Mouse (Mus musculus): ENCODE results near the gene Mtf1. TPM values are rescaled to one million over a fixed set of nuclear protein-coding genes. Genes with fewer than 3 reads are reported as not detected.

Gene Mtf1
- polyA plus RNA-seq, 1 experiment, result 8.9 TPM

GRCm38 (mm10) chr4:124894508-124895428 lies 92.9 kb downstream of the Mtf1 start:
- no peaks in the 10 kb centered on the region for H3K4me1 ChIP-seq (ENCODE audit: control insufficient read depth, insufficient read depth, low read length)
- H3K27ac ChIP-seq (ENCODE audit: insufficient read depth, low read depth, low read length), result no peak overlapping the region
- H3K27me3 ChIP-seq (replicated peaks; ENCODE audit: control insufficient read depth, insufficient read depth, low read length), result no peaks in the 10 kb centered on the region; the same call in 1 of the 2 replicates
- no peak overlapping the region; the same call in 1 of the 2 replicates for H3K4me3 ChIP-seq (ENCODE audit: insufficient read depth, low read depth, low read length)
- DNase-seq, result no peak
- WGBS, result 2% methylated on average over 83 of the region's 83 CpGs
- no peaks in the 10 kb centered on the region for H3K36me3 ChIP-seq (ENCODE audit: control insufficient read depth, insufficient read depth, low read length)
- TF ChIP-seq CTCF (conservative IDR thresholded peaks at IDR 0.05; ENCODE audit: insufficient read depth, insufficient read length, low read depth, low read length) (no peak), POLR2A (IDR thresholded peaks at IDR 0.05; ENCODE audit: low read depth, low read length) (no peak)

DNA sequence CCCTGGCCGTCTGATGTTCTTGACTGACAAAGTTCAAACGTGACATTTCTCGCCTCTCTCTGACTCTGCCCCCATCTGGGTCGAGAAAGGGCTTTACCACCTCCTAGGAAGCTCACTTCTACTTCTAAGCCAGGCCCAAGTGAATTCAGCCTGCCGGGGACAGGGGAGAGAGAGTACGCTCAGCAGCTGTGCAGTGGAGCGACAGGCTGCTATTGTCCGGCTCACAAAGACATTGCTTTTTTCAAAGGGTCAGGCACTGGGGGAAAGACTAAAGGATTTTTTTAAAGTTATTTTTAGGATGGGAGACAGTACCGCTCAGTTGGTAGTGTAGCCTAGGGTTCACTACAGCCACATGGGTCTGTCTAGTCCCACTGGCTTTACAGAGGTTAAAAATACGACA lies 96.5 kb downstream of the Mtf1 start:
- H3K36me3 ChIP-seq (ENCODE audit: control insufficient read depth, insufficient read depth, low read length), result no peaks in the 10 kb centered on the region
- 59% methylated on average over 10 of the region's 10 CpGs for WGBS

More for the DNA sequence above, 96.5 kb downstream of the Mtf1 start:
- TF ChIP-seq POLR2A (IDR thresholded peaks at IDR 0.05; ENCODE audit: low read depth, low read length), result no peak
- TF ChIP-seq CTCF (conservative IDR thresholded peaks at IDR 0.05; ENCODE audit: insufficient read depth, insufficient read length, low read depth, low read length), result no peak
- Histone ChIP-seq H3K27me3 (replicated peaks; ENCODE audit: control insufficient read depth, insufficient read depth, low read length) (no peaks in the 10 kb centered on the region; the same call in 1 of the 2 replicates), H3K4me1 (ENCODE audit: control insufficient read depth, insufficient read depth, low read length) (no peaks in the 10 kb centered on the region), H3K27ac (ENCODE audit: insufficient read depth, low read depth, low read length) (no peak overlapping the region), H3K4me3 (ENCODE audit: insufficient read depth, low read depth, low read length) (no peak overlapping the region)
- DNase-seq, result no peak

Other genes with a start within 250 kb of the Mtf1 start
- not detected in 2 replicates for gene 3100002H09Rik, start 191.3 kb upstream of the Mtf1 start, polyA plus RNA-seq (2012; rRNA removed)
- gene Pou3f1, start 145.3 kb upstream of the Mtf1 start, polyA plus RNA-seq (2012; rRNA removed), result 0.02 and 0.04 TPM in 2 replicates
- 6.4 and 7.9 TPM in 2 replicates for gene Utp11, start 108.5 kb upstream of the Mtf1 start, polyA plus RNA-seq (2012; rRNA removed)
- gene Fhl3, start 101.4 kb upstream of the Mtf1 start, polyA plus RNA-seq (2012; rRNA removed), result 8.5 and 10.8 TPM in 2 replicates
- gene Sf3a3, start 87.3 kb upstream of the Mtf1 start, polyA plus RNA-seq (2012; rRNA removed), result 11.1 and 14.5 TPM in 2 replicates
- gene Inpp5b, start 60.3 kb upstream of the Mtf1 start, polyA plus RNA-seq (2012; rRNA removed), result 61.0 and 64.2 TPM in 2 replicates
- 34.3 TPM in 2 replicates for gene Yrdc, start 48.6 kb downstream of the Mtf1 start, polyA plus RNA-seq (2012; rRNA removed)
- 57.8 and 69.5 TPM in 2 replicates for gene 1110065P20Rik, start 49.1 kb downstream of the Mtf1 start, polyA plus RNA-seq (2012; rRNA removed)
- gene Maneal, start 60.1 kb downstream of the Mtf1 start, polyA plus RNA-seq (2012; rRNA removed), result 0.27 and 0.33 TPM in 2 replicates
- 0.01 TPM in 1 of 2 replicates, not detected in the other for gene Epha10, start 78.8 kb downstream of the Mtf1 start, polyA plus RNA-seq (2012; rRNA removed)
- gene 9930104L06Rik, start 134.9 kb downstream of the Mtf1 start, polyA plus RNA-seq (2012; rRNA removed), result 7.7 and 8.1 TPM in 2 replicates
- gene Cdca8, start 137.2 kb downstream of the Mtf1 start, polyA plus RNA-seq (2012; rRNA removed), result 1.4 and 1.5 TPM in 2 replicates
- gene Rspo1, start 184.3 kb downstream of the Mtf1 start, polyA plus RNA-seq (2012; rRNA removed), result 2.0 and 2.5 TPM in 2 replicates
- gene Gnl2, start 214.5 kb downstream of the Mtf1 start, polyA plus RNA-seq (2012; rRNA removed), result 14.3 TPM in 2 replicates